ENCODE assay signal across 8 mouse cellular contexts in genomic region chr10:22730266-22730991, GRCm38 (mm10). TPM values are rescaled to one million over a fixed set of nuclear protein-coding genes. Genes with fewer than 3 reads are reported as not detected.
DNase-seq lines count a peak whose midpoint lies in the region; ATAC-seq and TF ChIP-seq lines count a peak whose summit lies in the region.

No protein-coding gene starts in this region.

- H3K36me3 ChIP-seq in spleen, adult 2 months (ENCODE audit: control insufficient read depth, insufficient read depth, low read length), result no peaks in the 10 kb centered on the region
- no peaks in the 10 kb centered on the region for H3K36me3 ChIP-seq in heart, postnatal 0 days (replicated peaks; ENCODE audit: control insufficient read depth, insufficient read depth, low read length)
- no peaks in the 10 kb centered on the region for H3K36me3 ChIP-seq in liver, embryonic 16.5 days (ENCODE audit: control insufficient read depth, insufficient read depth)

- peak overlapping the region; percentile 92 for H3K9ac ChIP-seq in heart, postnatal 0 days (replicated peaks; ENCODE audit: low read depth, low read length)
- H3K9ac ChIP-seq in liver, embryonic 16.5 days (ENCODE audit: low read depth, low read length), result peak overlapping the region; percentile 92

- peak; percentile 53 for ATAC-seq in frontal cortex, adult (ENCODE audit: low TSS enrichment)
- peak; percentile 60 for ATAC-seq in heart, postnatal 0 days (ENCODE audit: insufficient read depth, low read depth)
- peak; percentile 69 for ATAC-seq in liver, embryonic 16.5 days (ENCODE audit: low read depth)

- TF ChIP-seq CTCF in spleen, adult 2 months (IDR thresholded peaks at IDR 0.05; ENCODE audit: extremely low read depth, insufficient read depth, insufficient read length, insufficient replicate concordance), result no peak
- TF ChIP-seq CTCF in heart, postnatal 0 days (IDR thresholded peaks at IDR 0.05; ENCODE audit: low read depth), result no peak

- H3K4me1 ChIP-seq in spleen, adult 2 months (ENCODE audit: control insufficient read depth, insufficient read depth, insufficient read length), result peaks cover 5% of the 10 kb centered on the region; the same call in 1 of the 2 replicates
- peaks cover 21% of the 10 kb centered on the region for H3K4me1 ChIP-seq in heart, postnatal 0 days (ENCODE audit: control insufficient read depth, insufficient read depth)
- H3K4me1 ChIP-seq in liver, embryonic 16.5 days (ENCODE audit: control insufficient read depth, low read depth, low read length), result peaks cover 22% of the 10 kb centered on the region

- no peak for TF ChIP-seq POLR2A in spleen, adult 2 months (IDR thresholded peaks at IDR 0.05; ENCODE audit: low read depth, low read length)

- H3K4me3 ChIP-seq in spleen, adult 2 months (ENCODE audit: extremely low read depth, insufficient read depth, insufficient read length), result peak overlapping the region; percentile 85
- peak overlapping the region; percentile 99 for H3K4me3 ChIP-seq in heart, postnatal 0 days (ENCODE audit: low read depth, low read length)
- peak overlapping the region; percentile 99 for H3K4me3 ChIP-seq in liver, embryonic 16.5 days (ENCODE audit: low read depth, low read length)

- WGBS in spleen, adult 2 months, result 1% methylated on average over 36 of the region's 39 CpGs
- WGBS in heart, postnatal 0 days, result under 1% methylated on average over 37 of the region's 39 CpGs
- WGBS in liver, embryonic 16.5 days (ENCODE audit: insufficient replicate concordance), result 2% methylated on average over 39 of the region's 39 CpGs

- DNase-seq in frontal cortex, postnatal 10 days (ENCODE audit: low spot score in 2 of 2), result no peak
- DNase-seq in spleen, adult 2 months (ENCODE audit: low read depth in 1 of 2, low spot score in 2 of 2), result peak in 1 of 2 experiments; percentile 13
- no peak for DNase-seq in spleen, postnatal 4 days (ENCODE audit: low spot score in 2 of 2)
- DNase-seq in heart, postnatal 0 days (ENCODE audit: low spot score), result no peak
- DNase-seq in thymus, postnatal 0 days (ENCODE audit: low spot score), result peak; percentile 59
- DNase-seq in gastrocnemius, postnatal 4 days (ENCODE audit: low spot score in 2 of 2), result no peak

- H3K9me3 ChIP-seq in heart, postnatal 0 days (replicated peaks; ENCODE audit: control insufficient read depth, low read length), result no peaks in the 10 kb centered on the region
- no peaks in the 10 kb centered on the region for H3K9me3 ChIP-seq in liver, embryonic 16.5 days (replicated peaks; ENCODE audit: control insufficient read depth, low read length)

- peak overlapping the region; percentile 76 for H3K4me2 ChIP-seq in heart, postnatal 0 days (ENCODE audit: low read depth, low read length)
- peak overlapping the region; percentile 93 for H3K4me2 ChIP-seq in liver, embryonic 16.5 days (ENCODE audit: low read depth, low read length)

- TF ChIP-seq EP300 in heart, postnatal 0 days (IDR thresholded peaks at IDR 0.05; ENCODE audit: low read depth), result no peak

- peak overlapping the region; percentile 86; the same call in 1 of the 2 replicates for H3K27ac ChIP-seq in spleen, adult 2 months (ENCODE audit: insufficient read depth, low read length)
- peak overlapping the region; percentile 98 for H3K27ac ChIP-seq in heart, postnatal 0 days (ENCODE audit: low read depth)
- H3K27ac ChIP-seq in liver, embryonic 16.5 days (ENCODE audit: low read length), result peak overlapping the region; percentile 86

- H3K27me3 ChIP-seq in spleen, adult 2 months (ENCODE audit: control insufficient read depth, insufficient read depth, low read length), result no peaks in the 10 kb centered on the region
- H3K27me3 ChIP-seq in heart, postnatal 0 days (ENCODE audit: control insufficient read depth, insufficient read depth, low read length), result no peaks in the 10 kb centered on the region
- no peaks in the 10 kb centered on the region for H3K27me3 ChIP-seq in liver, embryonic 16.5 days (ENCODE audit: control insufficient read depth, insufficient read depth, low read depth, low read length)

RNA-seq across cellular contexts. Expression of gene Tbpl1, which starts 1.3 kb away (rescaled TPM):
- polyA plus RNA-seq in spleen, adult 2 months (2012; rRNA removed), result 22.1 and 29.6 TPM in 2 replicates
- total RNA-seq in heart, postnatal 0 days (2014; rRNA removed; ENCODE audit: low replicate concordance), result 8.2 and 22.4 TPM in 2 replicates
- polyA plus RNA-seq in heart, postnatal 0 days (2015; fragmentation: Nextera tagmentation; extraction: Ambion mirVana), result 31.2 and 37.0 TPM in 2 replicates
- polyA plus RNA-seq in liver, embryonic 16.5 days (2015; fragmentation: Nextera tagmentation; extraction: Ambion mirVana), result 16.1 and 17.9 TPM in 2 replicates
- 70.5 and 74.2 TPM in 2 replicates for polyA plus RNA-seq in thymus, postnatal 0 days (2015; fragmentation: Nextera tagmentation; extraction: Ambion mirVana)
- total RNA-seq in gastrocnemius, postnatal 4 days (2021), result 10 to 100 TPM; 28.0 to 37.6 TPM
